Mouse (Mus musculus): Measurements from ENCODE around the gene Ces1g. TPM values are rescaled to one million over a fixed set of nuclear protein-coding genes. Genes with fewer than 3 reads are reported as not detected.

The Ces1g gene
- total RNA-seq, 2 experiments from 2014 or later: not detected

Other genes starting within 250 kb of the Ces1g start
- not detected for gene Ces1c, start 206.0 kb downstream of the Ces1g start, total RNA-seq (2021)
- gene Ces1d, start 139.5 kb downstream of the Ces1g start, total RNA-seq (2021): 100 to 1,000 TPM; 174 to 223 TPM
- under 1 TPM; 0.70 to 0.81 TPM for gene Ces1e, start 107.7 kb downstream of the Ces1g start, total RNA-seq (2021)
- gene Ces1f, start 57.6 kb downstream of the Ces1g start, total RNA-seq (2021): under 1 TPM; 0.36 to 0.48 TPM
- gene Ces1h, start 42.4 kb upstream of the Ces1g start, total RNA-seq (2021): not detected
- not detected for gene Ces5a, start 198.5 kb upstream of the Ces1g start, total RNA-seq (2021)

All from heart, postnatal 25 days (tissue).